Mouse (Mus musculus) heart, embryonic 16.5 days (tissue): ENCODE results near the gene Bank1. TPM values are rescaled to one million over a fixed set of nuclear protein-coding genes. Genes with fewer than 3 reads are reported as not detected.
A peak's percentile ranks its signal among the peaks of the same experiment; 100 is the strongest.

Experiments used
- ATAC-seq: fragments of 200-750 bp; cut with Nextera tagmentation; replicated peaks from 2 replicates; pipeline ENCODE4 v1.8.0; 2017; ENCODE audit warnings: moderate number of reproducible peaks; ENCODE audit not compliant: insufficient read depth, low FRiP score; ENCODE audit errors: extremely low read depth
- H3K27ac ChIP-seq: fragments of 300-500 bp; sonication (generic); 2 replicates; pipeline ENCODE4 v1.5.1; 2014; ENCODE audit warnings: mild to moderate bottlenecking, low read length, control low read depth, moderate library complexity
- H3K27me3 ChIP-seq: fragments of 300-500 bp; sonication (generic); 2 replicates; pipeline ENCODE4 v1.6.1; 2014; ENCODE audit warnings: low read length, mixed read lengths; ENCODE audit not compliant: control insufficient read depth, insufficient read depth
- H3K36me3 ChIP-seq: fragments of 300-500 bp; sonication (generic); 2 replicates; pipeline ENCODE4 v1.6.1; 2014; ENCODE audit not compliant: control insufficient read depth, insufficient read depth
- H3K4me1 ChIP-seq: fragments of 300-500 bp; sonication (generic); 2 replicates; pipeline ENCODE4 v1.6.1; 2014; ENCODE audit warnings: low read length, mixed read lengths; ENCODE audit not compliant: control insufficient read depth, insufficient read depth
- H3K4me2 ChIP-seq: fragments of 300-500 bp; sonication (generic); 2 replicates; pipeline ENCODE4 v1.6.1; 2014; ENCODE audit warnings: low read depth, mild to moderate bottlenecking, control low read depth, low read length
- H3K4me3 ChIP-seq: fragments of 300-500 bp; sonication (generic); 2 replicates; pipeline ENCODE4 v1.5.1; 2014; ENCODE audit warnings: mild to moderate bottlenecking, control low read depth, low read length
- H3K9ac ChIP-seq: fragments of 300-500 bp; sonication (generic); 2 replicates; pipeline ENCODE4 v1.6.1; 2014; ENCODE audit warnings: low read length, control low read depth
- H3K9me3 ChIP-seq: fragments of 300-500 bp; sonication (generic); replicated peaks from 2 replicates; pipeline ENCODE4 v1.6.1; 2016; ENCODE audit warnings: low read length; ENCODE audit not compliant: control insufficient read depth
- whole genome bisulfite sequencing: fragments of 180-500 bp; shearing (Covaris S2); extraction: QIAGEN DNeasy Blood & Tissue Kit; methylation state at CpG from one replicate; pipeline ENCODE4 v1.1.7; 2014; 5-methylcytosine and 5-hydroxymethylcytosine counted together
- polyA plus RNA-seq: library from polyadenylated mRNA; unstranded; fragments of >200 nt; fragmentation: Nextera tagmentation; extraction: Ambion mirVana; gene quantifications from 2 replicates; pipeline ENCODE4 v1.2.1, GENCODE M21; 2015

The Bank1 gene
- polyA plus RNA-seq, 1 experiment from 2014 or later: 0.68 TPM

- ATAC-seq: no peak
- H3K4me3 ChIP-seq: no peak overlapping the region
- no peak overlapping the region for H3K9ac ChIP-seq
- no peaks in the 10 kb centered on the region for H3K36me3 ChIP-seq
- H3K4me2 ChIP-seq: no peak overlapping the region
- no peak overlapping the region for H3K27ac ChIP-seq
- no peaks in the 10 kb centered on the region for H3K27me3 ChIP-seq
- WGBS: 75% methylated on average over 2 of the region's 2 CpGs
- H3K4me1 ChIP-seq: peaks cover 5% of the 10 kb centered on the region; the same call in 1 of the 2 replicates
- H3K9me3 ChIP-seq: no peaks in the 10 kb centered on the region
Measured at GRCm38 (mm10) chr3:136166033-136166361, 159.9 kb downstream of the Bank1 start.

- H3K4me3 ChIP-seq: no peak overlapping the region
- H3K27ac ChIP-seq: no peak overlapping the region
- no peak overlapping the region for H3K9ac ChIP-seq
- H3K4me2 ChIP-seq: no peak overlapping the region
- no peaks in the 10 kb centered on the region for H3K27me3 ChIP-seq
- H3K9me3 ChIP-seq: no peaks in the 10 kb centered on the region
- peaks cover 5% of the 10 kb centered on the region; the same call in 1 of the 2 replicates for H3K4me1 ChIP-seq
- WGBS: 49% methylated on average over 7 of the region's 7 CpGs
- no peaks in the 10 kb centered on the region for H3K36me3 ChIP-seq
- ATAC-seq: peak; percentile 58; the same call in 1 of the 2 replicates
Measured at GRCm38 (mm10) chr3:136165167-136166032, 160.5 kb downstream of the Bank1 start.

GRCm38 (mm10) chr3:136158059-136158458 is 167.8 kb downstream of the Bank1 start:
- H3K27me3 ChIP-seq: no peaks in the 10 kb centered on the region
- H3K4me1 ChIP-seq: no peaks in the 10 kb centered on the region
- no peak overlapping the region for H3K9ac ChIP-seq
- H3K4me2 ChIP-seq: no peak overlapping the region
- 64% methylated on average over 2 of the region's 2 CpGs for WGBS
- no peak overlapping the region for H3K4me3 ChIP-seq
- no peaks in the 10 kb centered on the region for H3K9me3 ChIP-seq
- no peak for ATAC-seq
- H3K27ac ChIP-seq: no peak overlapping the region
- H3K36me3 ChIP-seq: no peaks in the 10 kb centered on the region

- 78% methylated on average over 1 of the region's 1 CpGs for WGBS
- Histone ChIP-seq H3K27ac (no peak overlapping the region), H3K27me3 (no peaks in the 10 kb centered on the region), H3K4me2 (no peak overlapping the region), H3K4me3 (no peak overlapping the region), H3K36me3 (no peaks in the 10 kb centered on the region), H3K4me1 (no peaks in the 10 kb centered on the region), H3K9ac (no peak overlapping the region), H3K9me3 (no peaks in the 10 kb centered on the region)
- ATAC-seq: no peak
Measured at GRCm38 (mm10) chr3:136155555-136155954, 170.3 kb downstream of the Bank1 start.

- H3K4me3 ChIP-seq: no peak overlapping the region
- no peaks in the 10 kb centered on the region for H3K27me3 ChIP-seq
- no peak for ATAC-seq
- no peak overlapping the region for H3K9ac ChIP-seq
- H3K27ac ChIP-seq: no peak overlapping the region
- H3K4me2 ChIP-seq: no peak overlapping the region
- 70% methylated on average over 3 of the region's 3 CpGs for WGBS
- H3K4me1 ChIP-seq: no peaks in the 10 kb centered on the region
- no peaks in the 10 kb centered on the region for H3K9me3 ChIP-seq
- H3K36me3 ChIP-seq: no peaks in the 10 kb centered on the region
Measured at GRCm38 (mm10) chr3:136150886-136151285, 175.0 kb downstream of the Bank1 start.

GRCm38 (mm10) chr3:136147166-136147565 is 178.7 kb downstream of the Bank1 start:
- 84% methylated on average over 2 of the region's 2 CpGs for WGBS
- H3K9me3 ChIP-seq: no peaks in the 10 kb centered on the region
- H3K4me2 ChIP-seq: no peak overlapping the region
- H3K4me3 ChIP-seq: no peak overlapping the region
- no peaks in the 10 kb centered on the region for H3K36me3 ChIP-seq
- no peak overlapping the region for H3K9ac ChIP-seq
- no peaks in the 10 kb centered on the region for H3K4me1 ChIP-seq
- ATAC-seq: no peak
- no peak overlapping the region for H3K27ac ChIP-seq
- H3K27me3 ChIP-seq: no peaks in the 10 kb centered on the region

- H3K27me3 ChIP-seq: no peaks in the 10 kb centered on the region
- 68% methylated on average over 3 of the region's 3 CpGs for WGBS
- no peaks in the 10 kb centered on the region for H3K4me1 ChIP-seq
- H3K27ac ChIP-seq: no peak overlapping the region
- no peaks in the 10 kb centered on the region for H3K36me3 ChIP-seq
- no peak overlapping the region for H3K4me2 ChIP-seq
- no peaks in the 10 kb centered on the region for H3K9me3 ChIP-seq
- no peak overlapping the region for H3K9ac ChIP-seq
- ATAC-seq: no peak
- no peak overlapping the region for H3K4me3 ChIP-seq
Measured at GRCm38 (mm10) chr3:136132013-136132412, 193.9 kb downstream of the Bank1 start.

GRCm38 (mm10) chr3:136115478-136116215 is 210.2 kb downstream of the Bank1 start:
- H3K27ac ChIP-seq: no peak overlapping the region
- no peaks in the 10 kb centered on the region for H3K9me3 ChIP-seq
- H3K27me3 ChIP-seq: no peaks in the 10 kb centered on the region
- no peak for ATAC-seq
- no peaks in the 10 kb centered on the region for H3K4me1 ChIP-seq
- H3K36me3 ChIP-seq: no peaks in the 10 kb centered on the region
- 79% methylated on average over 5 of the region's 5 CpGs for WGBS
- H3K4me2 ChIP-seq: no peak overlapping the region
- H3K4me3 ChIP-seq: no peak overlapping the region
- H3K9ac ChIP-seq: no peak overlapping the region
